Mouse (Mus musculus): ENCODE data around the gene Slc35c2.

DNA sequence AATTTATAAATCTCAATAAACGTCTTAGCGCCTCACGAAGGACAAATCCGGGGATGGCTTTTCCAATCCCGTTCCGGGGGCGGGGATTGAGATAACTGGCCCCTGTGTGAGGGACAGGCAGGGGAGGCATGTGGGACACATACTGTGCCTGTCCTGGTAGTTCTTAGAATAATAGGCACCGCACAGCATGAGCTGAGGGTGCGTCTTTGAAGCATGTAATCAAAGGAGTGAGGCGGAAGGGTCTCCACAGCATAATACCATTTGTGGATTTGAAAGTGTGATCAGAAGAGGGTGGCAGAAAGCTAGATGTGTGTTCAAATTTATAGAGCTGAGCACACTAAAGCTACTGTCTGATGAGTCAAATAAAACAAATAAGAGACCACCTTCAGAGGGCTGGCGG lies 41.3 kb downstream of the Slc35c2 start:
- TF ChIP-seq CTCF (conservative IDR thresholded peaks at IDR 0.05; ENCODE audit: insufficient read depth, insufficient read length, low read depth, low read length) (no peak), POLR2A (IDR thresholded peaks at IDR 0.05; ENCODE audit: low read depth, low read length) (no peak)
